Mouse (Mus musculus) C2C12 (cell line): Measurements from ENCODE around the gene Atraid.

ENCODE experiments used
- CEBPB ChIP-seq: IDR thresholded peaks from one replicate; pipeline ENCODE4 v1.6.1; 2011; ENCODE audit warnings: low read depth, mild to moderate bottlenecking, control low read depth, moderate library complexity
- CTCF ChIP-seq: IDR thresholded peaks from one replicate; pipeline ENCODE4 v1.5.1; 2011; ENCODE audit not compliant: control insufficient read depth, insufficient read depth, insufficient read length
- FOSL1 ChIP-seq: IDR thresholded peaks from one replicate; pipeline ENCODE4 v1.8.0; 2011; ENCODE audit warnings: mild to moderate bottlenecking, low read length; ENCODE audit not compliant: poor library complexity, insufficient read depth, severe bottlenecking
- MAX ChIP-seq: IDR thresholded peaks from one replicate; pipeline ENCODE4 v1.6.1; 2011; ENCODE audit warnings: mild to moderate bottlenecking, control low read depth
- MYOD1 ChIP-seq: IDR thresholded peaks from one replicate; pipeline ENCODE4 v1.6.1; 2011; ENCODE audit warnings: low read depth; ENCODE audit not compliant: control insufficient read depth, insufficient read length
- MYOG ChIP-seq: IDR thresholded peaks from one replicate; pipeline ENCODE4 v1.6.1; 2011; ENCODE audit not compliant: control insufficient read depth, insufficient read length; ENCODE audit errors: extremely low read depth
- USF1 ChIP-seq: IDR thresholded peaks from one replicate; pipeline ENCODE4 v1.6.1; 2011; ENCODE audit warnings: low read depth, mild to moderate bottlenecking, control low read depth, moderate library complexity

GRCm38 (mm10) chr5:31023254-31023653 is 24.9 kb upstream of the Atraid start:
- TF ChIP-seq CTCF (no peak), USF1 (no peak), MYOG (no peak), MYOD1 (no peak), CEBPB (no peak), MAX (no peak), FOSL1 (no peak)
